Mouse (Mus musculus) adrenal gland (tissue): ENCODE data around the gene Gm12800.
"Not testable (repeated sequence)": the region's sequence is repeated elsewhere in the genome, so short reads cannot be mapped to it uniquely, and the experiment has no call there.

ENCODE experiments used
- intact Hi-C: fragments of 180-260 bp; cut with DNase I; formaldehyde crosslinking; loops from one replicate; pipeline ENCODE4 v1.15.1; 2025
- long read RNA-seq, 2 experiments: library from polyadenylated mRNA; unstranded; transcript quantifications; one replicate each; pipeline ENCODE4 v2.0.0; 2020; ENCODE audit warnings: borderline replicate concordance in 1 of 2; ENCODE audit not compliant: insufficient replicate concordance in 1 of 2

Gene Gm12800
- long read RNA-seq, experiment 1 = 0 reads
- long read RNA-seq, experiment 2 = 0 reads

DNA sequence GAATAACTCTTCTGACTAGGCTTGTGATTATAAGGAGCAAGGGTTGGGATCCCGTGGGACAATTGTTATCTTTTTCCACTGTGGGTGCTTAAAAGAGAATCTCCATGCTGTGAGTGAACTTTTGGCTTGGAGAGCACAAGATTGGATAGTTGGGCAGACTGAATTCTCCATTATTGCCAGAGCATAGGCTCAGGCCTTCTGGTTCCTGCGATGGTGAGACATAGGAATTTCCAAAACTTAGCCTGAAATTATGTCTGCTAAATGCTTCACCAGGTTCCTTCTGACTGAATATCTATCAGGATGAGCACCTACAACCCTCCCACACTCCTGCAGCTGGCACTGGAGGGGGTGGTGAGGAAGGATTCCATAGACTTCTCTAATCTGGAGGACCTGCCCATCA, at the start of gene Gm12800:
TSS of gene Gm12800 (plus strand) at position 301 of the 400 bp plus-strand sequence.
- intact Hi-C loops = not testable (repeated sequence)

DNA sequence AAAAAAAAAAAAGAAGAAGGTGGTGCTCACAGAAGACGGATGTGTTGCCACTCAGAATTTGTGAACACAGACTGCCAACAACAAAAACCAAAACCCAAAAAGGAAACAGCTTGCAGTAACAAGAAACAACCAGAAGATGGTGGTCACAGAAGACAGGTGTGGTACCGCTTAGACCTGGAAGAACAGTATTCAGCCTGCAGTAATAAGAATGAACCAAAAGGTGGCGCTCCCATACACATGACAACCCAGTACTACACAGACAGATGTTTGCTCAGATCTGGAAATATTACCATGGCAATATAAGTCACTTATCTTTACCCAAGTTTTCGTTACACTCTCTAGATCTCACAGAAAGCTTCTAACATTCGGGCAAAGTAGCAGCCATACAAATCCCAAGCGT, 48.0 kb upstream of the Gm12800 start:
- intact Hi-C loops = loop anchor here (5.0 kb wide), 1 partner anchor 136 kb away; no protein-coding TSS in a partner anchor

DNA sequence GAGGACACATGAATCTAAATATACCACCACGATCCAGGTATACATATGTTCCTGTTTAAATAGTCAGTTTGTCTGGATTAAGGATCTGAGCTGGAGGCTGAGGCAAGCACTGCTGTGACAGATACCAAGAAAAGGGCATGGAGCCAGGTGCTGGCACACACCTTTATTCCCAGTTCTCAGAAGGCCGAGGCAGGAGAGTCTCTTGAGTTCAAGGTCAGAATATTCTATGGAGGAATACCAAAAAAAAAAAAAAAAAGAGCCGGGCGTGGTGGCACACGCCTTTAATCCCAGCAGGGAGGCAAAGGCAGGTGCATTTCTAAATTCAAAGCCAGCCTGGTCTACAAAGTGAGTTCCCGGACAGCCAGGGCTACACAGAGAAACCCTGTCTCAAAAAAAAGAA, 46.6 kb upstream of the Gm12800 start:
- intact Hi-C loops = loop anchor here (5.0 kb wide), 1 partner anchor 135 kb away; no protein-coding TSS in a partner anchor

DNA sequence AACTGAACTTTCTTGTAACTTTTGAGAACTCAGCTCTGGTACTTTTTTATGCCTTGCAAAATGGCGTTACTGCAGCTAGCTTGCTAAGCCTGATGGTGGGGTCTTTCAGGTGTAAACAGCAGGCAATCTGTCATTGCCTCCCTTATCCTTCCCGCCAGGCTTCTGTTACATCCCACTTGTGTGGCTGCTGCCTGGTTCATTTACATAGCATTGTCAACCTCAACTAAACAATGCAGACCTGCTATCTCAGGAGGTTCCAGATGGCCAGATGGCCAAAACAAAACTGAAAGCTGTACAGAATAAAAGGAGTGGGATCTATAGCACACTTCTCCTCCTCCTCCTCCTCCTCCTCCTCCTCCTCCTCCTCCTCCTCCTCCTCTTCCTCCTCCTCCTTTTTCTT, 36.9 kb upstream of the Gm12800 start:
- intact Hi-C loops = not testable (repeated sequence)

DNA sequence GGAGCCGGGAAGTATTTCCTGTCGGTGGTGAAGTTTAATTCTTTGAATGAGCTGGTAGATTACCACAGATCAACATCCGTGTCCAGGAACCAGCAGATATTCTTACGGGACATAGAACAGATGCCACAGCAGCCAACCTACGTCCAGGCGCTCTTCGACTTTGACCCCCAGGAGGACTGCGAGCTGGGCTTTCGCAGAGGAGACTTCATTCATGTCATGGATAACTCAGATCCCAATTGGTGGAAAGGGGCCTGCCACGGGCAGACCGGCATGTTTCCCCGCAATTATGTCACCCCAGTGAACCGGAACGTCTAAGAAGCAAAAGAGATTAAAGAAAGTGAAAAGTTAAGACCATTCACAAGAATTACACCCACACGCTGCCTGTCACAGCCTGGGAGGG, 33.2 kb upstream of the Gm12800 start:
- intact Hi-C loops = not testable (repeated sequence)

DNA sequence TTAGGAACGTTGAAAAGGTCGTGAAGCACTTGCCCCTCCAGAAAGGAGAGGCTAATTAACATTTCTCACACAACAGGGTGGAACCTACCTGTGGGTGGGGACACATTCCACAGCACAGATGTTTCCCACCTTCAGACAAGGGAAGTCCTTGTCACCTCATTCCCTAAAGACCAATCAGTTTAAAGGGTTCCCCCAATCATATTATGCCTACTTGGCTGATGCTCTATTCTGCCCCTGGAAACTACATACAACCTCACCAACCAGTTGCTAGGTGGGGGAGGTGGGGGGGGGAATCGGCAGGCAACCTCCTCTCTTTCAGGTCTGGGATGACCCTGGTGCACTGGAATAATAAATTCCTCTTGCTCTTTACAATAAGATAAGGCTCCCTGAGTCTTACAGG, 25.3 kb upstream of the Gm12800 start:
- intact Hi-C loops = no loop called here

DNA sequence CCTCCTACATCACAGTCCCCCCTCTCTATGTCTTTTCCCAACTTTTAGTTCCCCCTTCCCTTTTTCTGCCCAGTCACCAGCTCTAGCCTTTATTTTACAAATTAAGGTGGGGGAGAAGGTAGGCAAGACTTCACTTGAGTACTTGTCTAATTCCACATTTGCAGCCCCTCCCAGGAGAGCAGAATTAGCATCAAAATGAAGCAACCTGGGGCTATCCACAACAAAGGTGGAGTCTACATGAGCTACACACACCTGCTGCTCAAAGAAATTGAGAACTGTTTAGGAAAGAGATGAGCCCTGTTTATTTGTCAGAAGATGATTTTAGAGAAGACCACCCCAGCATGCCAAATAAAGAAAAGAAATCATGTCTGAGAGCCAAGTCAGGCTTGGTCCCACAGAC, 19.5 kb upstream of the Gm12800 start:
- intact Hi-C loops = no loop called here

DNA sequence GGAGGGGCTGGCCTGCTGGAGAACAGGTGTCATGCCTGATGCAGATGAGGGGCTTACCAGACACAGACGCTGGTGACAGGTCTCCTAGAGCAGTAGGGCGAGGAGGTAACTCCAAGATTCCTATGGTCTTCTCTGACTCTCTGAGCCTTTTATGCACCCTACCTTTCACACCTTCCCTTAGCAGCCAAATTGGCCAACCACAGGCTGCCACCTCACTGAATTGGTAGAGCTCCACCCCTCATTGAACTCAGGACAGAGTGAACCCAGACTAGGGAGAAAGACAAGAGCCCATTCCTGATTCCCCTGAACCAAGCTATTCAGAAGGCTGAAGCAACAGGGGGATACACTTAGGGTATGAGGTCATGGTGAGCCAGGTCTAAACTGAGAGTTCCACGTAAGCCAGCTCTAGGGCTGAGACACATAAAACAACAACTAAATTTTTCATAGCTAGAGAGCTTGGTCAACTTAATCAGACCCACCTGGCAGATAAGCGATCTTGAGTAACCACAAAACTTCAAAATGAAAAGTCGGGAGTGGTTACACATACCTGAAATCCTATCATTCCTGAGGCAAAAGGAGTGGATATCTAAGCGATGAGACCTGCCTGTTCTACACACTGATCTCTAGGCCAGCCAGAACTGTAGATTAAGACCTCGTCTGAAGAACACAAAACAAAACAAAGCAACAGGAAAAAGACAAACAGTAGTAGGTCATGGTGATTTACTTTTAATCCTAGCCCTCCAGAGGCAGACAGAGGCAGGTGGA, 15.1 kb upstream of the Gm12800 start, which contains the start of gene C130073F10Rik:
TSS of gene C130073F10Rik (minus strand) at position 134 of the 765 bp plus-strand sequence.
- intact Hi-C loops = no loop called here

DNA sequence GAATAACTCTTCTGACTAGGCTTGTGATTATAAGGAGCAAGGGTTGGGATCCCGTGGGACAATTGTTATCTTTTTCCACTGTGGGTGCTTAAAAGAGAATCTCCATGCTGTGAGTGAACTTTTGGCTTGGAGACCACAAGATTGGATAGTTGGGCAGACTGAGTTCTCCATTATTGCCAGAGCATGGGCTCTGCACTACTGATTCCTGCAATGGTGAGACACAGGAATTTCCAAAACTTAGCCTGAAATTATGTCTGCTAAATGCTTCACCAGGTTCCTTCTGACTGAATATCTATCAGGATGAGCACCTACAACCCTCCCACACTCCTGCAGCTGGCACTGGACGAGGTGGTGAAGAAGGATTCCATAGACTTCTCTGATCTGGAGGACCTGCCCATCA, 31.2 kb downstream of the Gm12800 start, which contains the start of gene Gm12794:
TSS of gene Gm12794 (plus strand) at position 301 of the 400 bp plus-strand sequence.
- intact Hi-C loops = not testable (repeated sequence)
